Mouse (Mus musculus) myocyte (in vitro differentiated cells): Measurements from ENCODE around the gene Ptges2. TPM values are rescaled to one million over a fixed set of nuclear protein-coding genes. Genes with fewer than 3 reads are reported as not detected.

ENCODE experiments used
- H3K27me3 ChIP-seq: one replicate; pipeline ENCODE4 v1.6.1; 2011; ENCODE audit not compliant: control insufficient read depth, insufficient read depth, insufficient read length
- H3K36me3 ChIP-seq: one replicate; pipeline ENCODE4 v1.6.1; 2011; ENCODE audit not compliant: control insufficient read depth, insufficient read depth
- H3K4me2 ChIP-seq: one replicate; pipeline ENCODE4 v1.6.1; 2011; ENCODE audit warnings: low read depth, control low read depth
- H3K4me3 ChIP-seq: one replicate; pipeline ENCODE4 v1.5.1; 2011; ENCODE audit warnings: mild to moderate bottlenecking, control low read depth, moderate library complexity
- H3K79me2 ChIP-seq: one replicate; pipeline ENCODE4 v1.6.1; 2011; ENCODE audit not compliant: control insufficient read depth, insufficient read depth
- H3ac ChIP-seq: one replicate; pipeline ENCODE4 v1.6.1; 2011; ENCODE audit not compliant: control insufficient read depth, insufficient read length
- CEBPB ChIP-seq: IDR thresholded peaks from 2 replicates; pipeline ENCODE4 v1.6.1; 2011; ENCODE audit warnings: mild to moderate bottlenecking, moderate library complexity; ENCODE audit not compliant: poor library complexity, insufficient read depth, severe bottlenecking
- E2F4 ChIP-seq: IDR thresholded peaks from one replicate; pipeline ENCODE4 v1.6.1; 2011; ENCODE audit warnings: mild to moderate bottlenecking, control low read depth, moderate library complexity; ENCODE audit not compliant: insufficient read depth
- MAX ChIP-seq: IDR thresholded peaks from one replicate; pipeline ENCODE4 v1.6.1; 2011; ENCODE audit warnings: low read depth, mild to moderate bottlenecking, control low read depth
- MYOD1 ChIP-seq, 3 experiments: IDR thresholded peaks; one replicate each; pipeline ENCODE4 v1.6.1; 2011; ENCODE audit warnings: control low read depth in 2 of 3, low read depth in 2 of 3, mild to moderate bottlenecking in 2 of 3, moderate library complexity in 1 of 3; ENCODE audit not compliant: insufficient read length in 2 of 3, control insufficient read depth in 1 of 3
- MYOG ChIP-seq, 3 experiments: IDR thresholded peaks; one replicate each; pipeline ENCODE4 v1.6.1; 2011; ENCODE audit warnings: control low read depth in 2 of 3, low read depth in 2 of 3, mild to moderate bottlenecking in 2 of 3; ENCODE audit not compliant: insufficient read length in 2 of 3, control insufficient read depth in 1 of 3, insufficient read depth in 1 of 3
- POLR2A ChIP-seq: IDR thresholded peaks from one replicate; pipeline ENCODE4 v1.6.1; 2011; ENCODE audit warnings: low read depth, mild to moderate bottlenecking, control low read depth, moderate library complexity; ENCODE audit not compliant: insufficient read length
- POLR2AphosphoS2 ChIP-seq: IDR thresholded peaks from one replicate; pipeline ENCODE4 v1.6.1; 2011; ENCODE audit warnings: low read depth, control low read depth; ENCODE audit not compliant: insufficient read length
- REST ChIP-seq: IDR thresholded peaks from one replicate; pipeline ENCODE4 v1.6.1; 2011; ENCODE audit warnings: mild to moderate bottlenecking, control low read depth, moderate library complexity; ENCODE audit not compliant: insufficient read depth, insufficient read length
- SRF ChIP-seq: IDR thresholded peaks from one replicate; pipeline ENCODE4 v1.6.1; 2011; ENCODE audit warnings: low read depth; ENCODE audit not compliant: control insufficient read depth, insufficient read length
- TCF12 ChIP-seq: IDR thresholded peaks from one replicate; pipeline ENCODE4 v1.6.1; 2011; ENCODE audit warnings: mild to moderate bottlenecking, control low read depth; ENCODE audit not compliant: poor library complexity, insufficient read depth, severe bottlenecking
- TCF3 ChIP-seq: IDR thresholded peaks from one replicate; pipeline ENCODE4 v1.6.1; 2011; ENCODE audit warnings: low read depth, control low read depth; ENCODE audit not compliant: insufficient read length
- USF1 ChIP-seq: IDR thresholded peaks from one replicate; pipeline ENCODE4 v1.6.1; 2011; ENCODE audit warnings: low read depth, mild to moderate bottlenecking, control low read depth, moderate library complexity
- polyA plus RNA-seq: library from polyadenylated mRNA; unstranded; fragments of >200 nt; fragmentation: generic; extraction: Trizol; gene quantifications from one replicate; pipeline ENCODE4 v1.2.1, GENCODE M21; 2012; ENCODE audit warnings: missing spikeins

Gene Ptges2
- polyA plus RNA-seq, 1 experiment, result 50.6 TPM

DNA sequence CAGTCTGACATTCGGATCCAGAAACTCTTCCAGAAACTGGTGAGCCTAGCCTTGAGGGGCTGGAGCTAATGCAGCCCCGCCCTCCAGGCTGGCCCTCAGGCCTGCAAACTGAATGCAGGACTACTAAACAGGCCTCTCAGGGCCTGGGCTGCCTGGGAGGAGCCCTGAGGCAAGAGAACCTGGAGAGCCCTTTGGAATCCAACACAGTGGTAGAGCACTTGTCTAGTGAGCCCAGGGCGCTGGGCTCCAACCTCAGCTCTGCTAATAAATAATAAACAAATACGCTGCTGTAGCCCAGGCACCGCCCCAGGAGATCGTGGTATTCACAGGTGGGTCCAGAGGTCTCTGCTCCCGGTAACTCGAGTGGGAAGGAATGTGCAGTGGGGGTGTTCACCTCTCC lies 4.8 kb upstream of the Ptges2 start:
- no peak overlapping the region for H3K4me3 ChIP-seq
- TF ChIP-seq E2F4 (no peak), USF1 (no peak), SRF (no peak), POLR2A (no peak), TCF3 (no peak), MAX (no peak)

DNA sequence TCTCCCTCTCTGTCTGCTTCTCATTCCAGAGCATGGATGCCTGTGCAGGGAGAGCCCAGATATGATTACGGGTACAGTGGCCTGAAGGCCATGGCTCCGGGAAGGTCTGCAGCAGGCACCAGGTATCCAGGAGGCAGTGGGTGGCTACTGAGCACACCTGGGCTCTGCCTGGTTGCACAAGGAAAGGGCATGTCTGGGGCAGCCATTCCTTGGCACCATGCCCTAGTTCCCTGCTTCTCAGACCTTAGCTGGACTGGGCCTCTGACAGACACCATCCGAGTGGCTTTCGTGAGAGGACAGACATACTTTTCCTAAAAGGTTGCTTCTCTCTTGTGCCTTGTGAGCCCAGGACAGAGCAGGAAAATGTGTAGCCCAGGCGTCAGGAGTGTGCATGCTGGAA lies 3.6 kb upstream of the Ptges2 start:
- Histone ChIP-seq H3K4me3 (no peak overlapping the region), H3ac (no peak overlapping the region), H3K27me3 (peaks cover 7% of the 10 kb centered on the region), H3K36me3 (no peaks in the 10 kb centered on the region), H3K79me2 (peaks cover 6% of the 10 kb centered on the region), H3K4me2 (no peak overlapping the region)
- TF ChIP-seq CEBPB (no peak), POLR2AphosphoS2 (no peak), TCF12 (no peak), SRF (no peak), REST (no peak)

More for the DNA sequence above, 4.8 kb upstream of the Ptges2 start:
- no peak overlapping the region for H3ac ChIP-seq
- H3K79me2 ChIP-seq, result no peaks in the 10 kb centered on the region
- H3K4me2 ChIP-seq, result no peak overlapping the region
- no peaks in the 10 kb centered on the region for H3K36me3 ChIP-seq
- peaks cover 12% of the 10 kb centered on the region for H3K27me3 ChIP-seq

DNA sequence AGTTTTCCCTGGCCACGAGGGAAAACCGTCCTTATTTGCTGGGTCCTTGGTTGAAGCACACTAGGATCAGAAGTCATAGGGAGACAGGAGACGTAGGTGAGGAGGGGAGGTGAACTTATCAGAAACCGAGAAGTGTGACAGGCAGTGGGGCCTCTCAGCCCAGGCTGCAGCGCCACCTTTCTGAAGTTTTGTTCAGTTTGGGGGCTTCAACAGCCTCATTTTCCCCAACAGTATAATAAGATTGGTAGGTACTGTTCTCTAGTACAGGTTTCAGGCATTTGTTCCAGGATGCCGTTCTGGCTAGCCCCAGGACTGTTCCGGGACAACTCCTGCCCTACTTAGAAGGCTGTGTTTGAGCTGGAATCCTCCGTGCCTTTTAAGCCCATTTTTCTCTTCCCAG lies 723 bp upstream of the Ptges2 start:
- Histone ChIP-seq H3K27me3 (no peaks in the 10 kb centered on the region), H3ac (peak overlapping the region; percentile 59), H3K36me3 (no peaks in the 10 kb centered on the region), H3K4me3 (peak overlapping the region; percentile 83), H3K4me2 (peak overlapping the region; percentile 91), H3K79me2 (peaks cover 23% of the 10 kb centered on the region)
- TF ChIP-seq POLR2A (no peak), SRF (no peak), MAX (no peak), REST (no peak), MYOD1 (IDR thresholded peaks at IDR 0.05; ENCODE audit: control insufficient read depth in 1 of 3, insufficient read length in 2 of 3, low read depth in 2 of 3) (no peak), TCF12 (no peak), MYOG (IDR thresholded peaks at IDR 0.05; ENCODE audit: control insufficient read depth in 1 of 3, insufficient read depth in 1 of 3, insufficient read length in 2 of 3, low read depth in 2 of 3) (no peak)

DNA sequence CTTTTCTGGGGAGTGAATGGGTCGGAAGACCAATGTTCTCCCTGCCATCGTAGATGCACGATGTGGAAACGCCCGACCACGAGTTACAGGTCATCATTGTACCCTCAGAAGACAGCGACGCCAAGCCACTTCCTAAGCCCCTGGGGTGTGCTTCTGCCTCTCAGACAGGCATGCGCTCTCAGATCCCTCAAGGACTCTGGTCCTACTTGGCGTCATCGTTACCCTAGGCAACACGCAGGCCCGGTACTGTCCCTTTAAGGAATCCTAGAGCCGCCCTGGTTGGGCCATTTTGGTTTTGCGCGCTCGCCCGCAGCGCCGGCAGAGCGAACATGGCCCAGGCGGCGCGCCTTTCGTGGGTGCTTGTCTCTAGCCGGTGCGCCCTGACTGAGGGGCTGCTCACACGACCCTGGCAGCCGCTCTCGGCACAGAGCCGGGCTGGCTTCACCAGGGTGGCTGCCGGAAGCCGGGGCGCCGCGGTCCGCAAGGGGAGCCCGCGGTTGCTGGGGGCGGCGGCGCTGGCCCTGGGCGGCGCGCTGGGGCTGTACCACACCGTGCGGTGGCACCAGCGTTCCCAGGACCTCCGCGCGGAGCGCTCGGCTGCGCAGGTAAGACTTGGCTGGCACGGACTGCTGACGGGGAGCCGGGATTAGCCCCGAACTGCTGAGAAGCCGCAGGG lies 388 bp downstream of the Ptges2 start:
- TF ChIP-seq MYOG (IDR thresholded peaks at IDR 0.05; ENCODE audit: control insufficient read depth in 1 of 3, insufficient read depth in 1 of 3, insufficient read length in 2 of 3, low read depth in 2 of 3), result peak in 1 of 3 experiments; percentile 30
- peak; percentile 38 for TF ChIP-seq E2F4
- no peak for TF ChIP-seq TCF12
- no peak for TF ChIP-seq USF1
- peak; percentile 81 for TF ChIP-seq POLR2A
- TF ChIP-seq SRF, result no peak
- no peak for TF ChIP-seq MAX
- no peak for TF ChIP-seq TCF3
- TF ChIP-seq POLR2AphosphoS2, result peak; percentile 63
- Histone ChIP-seq H3K27me3 (no peaks in the 10 kb centered on the region), H3K36me3 (no peaks in the 10 kb centered on the region), H3ac (peak overlapping the region; percentile 59), H3K79me2 (peaks cover 23% of the 10 kb centered on the region), H3K4me2 (peak overlapping the region; percentile 99), H3K4me3 (peak overlapping the region; percentile 83)

DNA sequence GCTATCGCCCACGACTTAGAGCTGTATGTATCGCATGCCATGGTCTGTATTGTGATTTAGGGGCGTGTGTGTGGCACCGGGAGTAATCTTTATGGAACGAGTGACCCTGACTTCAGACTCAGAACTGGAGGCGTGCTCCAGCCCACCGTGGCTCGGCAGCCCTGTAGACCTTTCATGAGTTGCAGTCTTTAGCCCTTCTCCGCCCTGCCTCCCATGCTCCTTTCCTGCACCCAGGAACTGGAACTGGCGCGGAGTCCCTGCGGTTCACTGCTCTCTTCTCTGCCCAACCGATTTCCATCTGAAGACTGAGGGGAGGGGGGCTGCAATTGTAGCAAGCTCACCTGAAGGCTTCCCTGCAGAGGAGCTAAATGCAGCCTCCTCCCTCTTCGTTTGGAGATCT lies 999 bp downstream of the Ptges2 start:
- peak overlapping the region; percentile 99 for H3K4me2 ChIP-seq
- TF ChIP-seq POLR2AphosphoS2, result no peak
- no peak for TF ChIP-seq E2F4
- TF ChIP-seq SRF, result no peak
- no peak for TF ChIP-seq USF1
- no peak for TF ChIP-seq CEBPB
- peak overlapping the region; percentile 59 for H3ac ChIP-seq
- H3K79me2 ChIP-seq, result peaks cover 23% of the 10 kb centered on the region
- no peaks in the 10 kb centered on the region for H3K27me3 ChIP-seq
- no peaks in the 10 kb centered on the region for H3K36me3 ChIP-seq
- H3K4me3 ChIP-seq, result peak overlapping the region; percentile 83
